Mouse (Mus musculus) spleen, adult 12 weeks (tissue): ENCODE data around the gene Rdh7.
"Not testable (repeated sequence)": the region's sequence is repeated elsewhere in the genome, so short reads cannot be mapped to it uniquely, and the experiment has no call there.

Experiments
- DNase-seq: peaks from one replicate; pipeline ENCODE4 v3.0.0; 2022; ENCODE audit warnings: low spot score

The Rdh7 gene

DNA sequence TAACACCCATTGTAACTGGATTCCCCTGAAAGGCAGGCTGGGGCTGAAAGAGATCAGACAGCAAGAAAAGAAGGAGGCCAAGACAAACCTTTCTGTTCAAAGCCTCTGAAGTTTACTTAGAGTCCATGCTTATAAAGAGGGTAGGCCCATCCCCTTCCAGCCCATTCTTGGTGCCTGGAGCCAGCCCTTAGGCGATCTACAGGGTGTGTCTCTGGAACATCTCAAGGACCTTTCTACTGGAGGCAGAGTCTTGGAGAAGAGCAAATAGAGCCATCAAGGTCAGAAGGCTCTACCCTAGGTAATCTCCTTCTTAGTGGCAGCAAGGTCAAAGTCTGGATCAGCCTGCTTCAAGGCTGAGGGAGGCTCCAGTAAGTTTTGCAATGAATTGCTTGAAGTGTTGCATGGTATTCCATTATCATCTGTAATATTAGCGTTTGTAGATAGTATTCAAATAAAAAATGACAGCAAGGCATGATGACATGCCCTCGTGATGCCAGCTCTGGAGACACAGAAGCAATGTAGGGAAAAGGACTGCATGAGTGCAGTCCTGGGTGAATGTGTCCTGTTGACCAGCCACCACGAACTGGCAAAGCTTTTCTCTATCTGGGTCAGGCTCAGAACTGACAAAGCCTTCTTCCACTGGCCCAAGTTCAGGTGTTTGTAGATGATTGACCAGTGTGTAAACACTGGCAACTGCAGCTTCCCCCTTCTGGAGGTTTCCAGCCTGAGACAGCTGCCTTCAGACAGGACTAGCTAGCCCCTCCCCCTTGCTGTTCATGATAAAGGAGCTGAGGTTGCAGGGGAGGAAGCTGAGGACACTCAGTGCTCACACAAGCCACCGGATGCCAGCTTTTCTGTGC lies 4.8 kb upstream of the Rdh7 start:
- DNase-seq: not testable (repeated sequence)

DNA sequence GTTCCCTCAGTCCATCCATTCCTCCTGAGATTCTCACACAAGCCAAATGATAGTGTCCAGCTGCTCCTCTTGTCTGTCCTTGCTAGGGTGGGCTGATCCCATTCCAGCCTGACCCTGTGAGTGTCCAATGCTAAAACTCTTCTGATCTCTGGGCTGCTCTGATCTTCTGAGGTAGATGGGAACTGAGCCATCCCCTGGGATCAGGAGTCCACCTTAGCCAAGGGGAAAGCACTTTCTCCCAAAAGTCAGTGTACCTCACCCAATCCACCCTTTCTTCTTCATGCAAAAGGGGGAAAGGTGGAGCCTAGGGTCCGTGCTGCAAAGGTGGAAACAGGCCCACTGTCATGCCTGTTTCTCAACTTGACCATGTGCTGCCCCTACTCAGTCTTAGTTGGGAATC lies 2.9 kb upstream of the Rdh7 start:
- no peak for DNase-seq

DNA sequence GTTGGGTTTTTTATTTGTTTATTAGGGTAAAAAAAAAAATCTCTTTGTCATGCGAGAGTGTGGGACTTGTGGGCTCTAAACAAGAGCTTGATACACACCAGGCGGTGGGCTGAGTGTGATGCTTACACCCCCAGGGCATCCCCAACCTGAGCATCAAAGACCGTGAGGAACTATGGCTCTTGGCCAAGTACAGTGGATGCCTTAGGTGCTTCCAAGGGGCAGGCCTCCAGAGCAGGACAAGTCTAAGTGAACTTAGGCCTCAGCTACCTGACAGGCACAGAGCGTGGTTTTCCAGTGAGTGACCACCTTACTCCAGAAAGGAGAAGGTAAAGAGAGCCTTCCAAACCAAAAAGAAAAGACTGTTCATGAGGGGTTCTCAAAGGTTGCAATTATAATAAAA lies 1.6 kb downstream of the Rdh7 start:
- no peak for DNase-seq

DNA sequence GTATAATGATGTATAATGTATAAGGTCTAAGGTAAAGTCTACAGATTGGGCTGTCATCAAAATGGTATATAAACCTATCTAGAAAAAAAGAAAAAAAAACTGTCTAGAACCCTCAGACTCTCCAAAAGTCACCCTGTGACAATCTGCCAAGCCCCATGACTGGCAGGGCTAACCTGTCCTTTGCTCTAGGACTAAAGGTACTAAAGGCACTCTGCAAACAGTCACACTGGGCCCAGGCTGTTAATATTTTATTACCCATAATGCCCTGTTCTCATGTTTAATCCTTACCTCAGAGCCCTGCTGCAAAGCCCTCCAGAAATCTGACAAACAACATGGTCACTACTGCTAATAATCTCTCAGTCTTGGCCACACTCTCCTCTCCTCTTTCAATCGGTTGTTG lies 2.1 kb downstream of the Rdh7 start:
- DNase-seq: no peak

DNA sequence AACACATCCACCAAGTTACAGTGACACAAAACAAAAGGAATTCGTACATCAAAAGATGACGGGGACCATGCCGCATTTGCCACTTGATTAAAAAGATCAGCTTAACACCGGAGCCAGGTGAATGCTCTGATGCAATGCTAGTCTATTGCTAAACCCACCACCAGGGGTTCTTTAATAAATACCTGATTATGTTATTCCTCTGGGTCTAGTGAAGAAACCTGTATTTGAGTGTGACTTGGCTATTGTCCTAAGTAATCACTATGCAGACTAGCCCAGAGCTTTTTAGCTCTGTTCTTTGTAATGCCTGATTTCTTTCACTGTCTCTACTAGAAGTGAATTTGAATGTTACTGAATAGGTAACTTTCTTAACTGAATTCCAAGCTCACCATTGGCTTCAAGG lies 7.6 kb downstream of the Rdh7 start:
- DNase-seq: no peak

DNA sequence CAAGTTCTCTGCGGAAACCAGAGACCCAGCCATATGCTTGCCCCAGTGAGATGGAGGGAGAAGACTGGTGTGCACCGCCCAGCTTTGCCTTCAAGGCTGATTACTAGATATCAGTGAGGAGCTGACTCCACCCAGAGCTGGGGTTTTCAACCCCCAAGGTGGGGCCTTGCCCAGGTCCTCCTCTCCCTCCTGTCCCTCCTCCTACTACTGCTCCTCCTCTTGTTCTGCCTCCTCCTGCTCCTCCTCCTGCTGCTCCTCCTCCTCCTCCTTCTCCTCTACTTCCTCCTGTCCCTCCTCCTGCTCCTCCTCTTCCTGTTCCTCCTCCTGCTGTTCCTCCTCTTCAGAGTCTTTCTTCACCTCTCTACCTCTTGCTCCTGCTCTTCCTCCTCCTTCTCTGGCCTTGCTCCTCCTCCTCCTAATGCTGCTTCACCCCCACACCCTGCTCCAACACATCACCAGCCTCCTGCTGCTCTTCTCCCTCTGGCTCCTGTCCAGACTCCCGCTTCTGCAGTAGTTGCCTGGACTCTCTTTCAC lies 9.4 kb downstream of the Rdh7 start:
- DNase-seq: no peak

DNA sequence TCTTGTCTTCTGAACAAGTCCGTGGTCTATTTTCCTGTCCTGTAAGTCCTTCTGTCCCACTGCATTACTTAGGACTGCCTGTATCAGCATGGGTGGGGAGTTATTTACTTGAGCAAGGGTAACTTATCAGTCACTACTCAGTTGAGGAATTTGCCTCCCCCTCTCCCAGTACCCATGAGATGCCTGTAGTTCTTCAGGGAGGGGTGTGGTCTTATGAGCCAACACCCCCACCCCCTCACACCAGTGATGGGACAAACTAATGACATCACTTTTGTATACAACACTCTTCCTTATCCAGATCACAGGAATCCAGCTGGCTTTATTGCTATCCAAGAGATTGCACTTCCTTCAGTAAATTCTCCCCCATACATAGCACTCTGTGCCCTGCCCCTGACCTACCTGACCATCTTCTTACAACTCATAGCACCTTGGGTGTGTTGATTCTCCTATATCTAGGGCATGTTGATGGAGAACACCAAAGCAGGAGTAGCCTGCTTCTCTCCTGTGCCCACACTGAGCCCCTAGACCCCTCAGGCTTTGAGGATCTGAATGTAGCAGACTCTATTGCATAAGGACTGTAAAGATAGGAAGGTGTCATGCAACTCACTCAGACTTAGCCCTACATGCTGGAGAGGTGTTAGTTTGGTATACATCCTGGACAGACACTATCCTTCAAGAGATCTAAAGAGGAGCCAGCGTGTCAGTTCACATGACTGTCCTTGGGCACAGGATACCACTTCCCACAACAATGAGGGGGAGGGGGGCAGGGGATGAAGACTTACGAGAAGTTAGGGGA lies 10.2 kb downstream of the Rdh7 start:
- DNase-seq: no peak

DNA sequence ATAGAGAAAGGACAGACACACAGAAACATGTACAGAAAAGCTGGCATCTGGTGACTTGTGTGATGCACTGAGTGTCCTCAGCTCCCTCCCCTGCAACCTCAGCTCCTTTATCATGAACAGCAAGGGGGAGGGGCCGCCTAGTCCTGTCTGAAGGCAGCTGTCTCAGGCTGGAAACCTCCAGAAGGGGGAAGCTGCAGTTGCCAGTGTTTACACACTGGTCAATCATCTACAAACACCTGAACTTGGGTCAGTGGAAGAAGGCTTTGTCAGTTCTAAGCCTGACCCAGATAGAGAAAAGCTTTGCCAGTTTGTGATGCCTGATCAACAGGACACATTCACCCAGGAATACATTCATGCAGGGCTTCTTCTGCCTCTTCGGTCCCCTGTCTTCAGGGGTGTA lies 10.9 kb downstream of the Rdh7 start:
- no peak for DNase-seq

DNA sequence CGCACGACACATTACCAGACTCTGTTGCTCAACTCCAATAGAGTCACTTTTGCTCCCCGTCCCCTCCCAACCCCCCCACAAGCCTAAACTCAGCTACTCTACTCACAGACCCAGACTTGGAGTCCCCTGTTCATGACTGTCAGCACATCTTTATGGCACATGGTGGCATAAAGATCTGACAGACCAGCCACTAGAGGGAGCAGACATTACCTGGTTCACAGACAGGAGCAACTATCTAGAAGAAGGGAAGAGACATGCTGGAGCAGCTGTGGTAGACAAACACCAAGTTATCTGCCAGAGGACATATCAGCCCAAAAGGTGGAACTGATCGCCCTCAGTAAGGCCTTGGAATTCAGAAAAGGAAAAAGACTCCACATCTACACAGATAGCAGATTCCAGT lies 16.1 kb downstream of the Rdh7 start:
- DNase-seq: no peak

DNA sequence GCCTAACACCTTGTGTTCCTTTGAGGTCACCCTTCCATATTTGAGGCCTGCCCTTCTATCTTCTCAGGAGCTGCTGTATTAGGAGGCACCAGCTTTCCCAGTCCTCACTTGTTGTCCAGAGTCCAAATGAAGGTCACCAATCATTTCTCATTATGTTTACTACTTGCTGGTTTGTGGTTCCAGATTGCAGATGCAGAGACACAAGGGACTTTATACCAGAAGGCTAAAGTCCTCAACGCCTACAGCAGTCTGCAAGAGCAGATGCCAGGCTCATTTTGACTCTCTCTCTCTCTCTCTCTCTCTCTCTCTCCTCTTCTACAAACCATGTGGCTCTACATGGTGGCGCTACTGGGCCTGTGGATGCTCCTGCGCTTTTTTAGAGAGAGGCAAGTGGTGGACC lies 22.4 kb downstream of the Rdh7 start, which contains the start of gene Rdh16f2:
Gene Rdh16f2, plus strand, starts transcription at position 243 of the 400 bp plus-strand sequence.
- no peak for DNase-seq

DNA sequence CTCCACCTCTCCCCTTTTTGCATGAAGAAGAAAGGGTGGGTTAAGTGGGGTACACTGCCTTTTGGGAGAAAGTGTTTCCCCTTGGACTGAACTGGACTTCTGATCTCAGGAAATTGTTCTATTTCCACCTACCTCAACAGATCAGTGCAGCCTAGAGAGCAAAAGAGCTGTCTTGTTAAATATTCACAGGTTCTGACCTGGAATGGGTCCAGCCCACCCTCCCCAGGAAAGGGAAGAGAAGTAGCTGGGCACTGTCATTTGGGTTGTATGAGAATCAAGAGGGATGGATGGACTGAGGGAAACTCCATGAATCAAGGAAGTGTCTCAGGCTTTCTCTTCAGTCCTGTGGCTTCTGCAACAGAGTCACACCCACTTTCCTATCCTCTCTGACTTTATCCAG lies 23.7 kb downstream of the Rdh7 start:
- no peak for DNase-seq

DNA sequence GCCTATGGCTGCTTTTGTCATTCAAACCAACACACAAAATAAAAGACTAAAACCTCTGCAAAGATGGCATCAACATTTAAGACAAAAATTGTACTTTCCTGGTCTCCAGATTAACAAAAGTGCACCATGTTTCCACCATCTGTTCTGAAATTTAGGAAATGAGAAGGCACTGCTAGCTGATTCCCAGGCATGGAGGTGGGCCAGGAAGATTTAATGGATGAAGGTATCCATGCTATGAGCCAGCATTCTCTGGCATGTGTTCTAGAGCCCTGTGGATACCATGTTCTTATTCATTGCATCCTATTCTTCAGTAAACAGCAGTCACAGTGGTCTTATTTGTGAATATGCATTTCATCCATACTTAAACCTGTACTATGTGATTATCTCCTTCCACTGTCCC lies 32.2 kb downstream of the Rdh7 start:
- no peak for DNase-seq

DNA sequence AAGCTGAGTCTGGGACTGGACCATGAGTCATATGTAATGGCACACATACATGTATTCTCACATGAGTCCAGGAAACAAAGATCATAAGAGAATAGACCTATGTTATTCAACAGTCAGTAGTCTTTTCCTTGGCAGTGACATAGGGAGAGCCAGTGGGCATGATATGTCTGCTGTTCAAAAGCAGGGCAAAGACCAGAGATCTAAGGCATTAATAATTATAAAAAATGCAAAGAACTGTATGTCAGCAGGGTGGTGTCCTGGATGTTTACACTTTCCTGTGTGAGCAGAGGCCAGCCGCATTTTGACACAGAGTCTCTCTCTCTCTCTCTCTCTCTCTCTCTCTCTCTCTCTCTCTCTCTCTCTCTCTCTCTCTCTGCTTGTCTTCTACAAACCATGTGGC lies 39.0 kb downstream of the Rdh7 start, which contains the start of gene Rdh19:
Gene Rdh19, plus strand, starts transcription at position 301 of the 400 bp plus-strand sequence.
- DNase-seq: no peak

DNA sequence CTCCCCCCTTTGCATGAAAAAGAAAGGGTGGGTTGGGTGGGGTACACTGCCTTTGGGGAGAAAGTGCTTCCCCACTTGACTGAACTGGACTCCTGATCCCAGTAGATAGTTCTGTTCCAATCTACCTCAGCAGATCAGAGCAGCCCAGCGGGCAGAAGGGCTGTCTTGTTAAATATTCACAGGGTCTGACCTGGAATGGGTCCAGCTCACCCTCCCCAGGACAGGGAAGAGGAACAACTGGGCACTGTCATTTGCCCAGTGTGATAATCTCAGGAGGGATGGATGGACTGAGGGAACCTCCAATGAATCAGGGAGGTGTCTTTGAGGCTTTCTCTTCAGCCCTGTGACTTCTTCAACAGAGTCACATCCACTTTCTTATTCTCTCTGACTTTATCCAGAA lies 40.5 kb downstream of the Rdh7 start:
- DNase-seq: no peak

DNA sequence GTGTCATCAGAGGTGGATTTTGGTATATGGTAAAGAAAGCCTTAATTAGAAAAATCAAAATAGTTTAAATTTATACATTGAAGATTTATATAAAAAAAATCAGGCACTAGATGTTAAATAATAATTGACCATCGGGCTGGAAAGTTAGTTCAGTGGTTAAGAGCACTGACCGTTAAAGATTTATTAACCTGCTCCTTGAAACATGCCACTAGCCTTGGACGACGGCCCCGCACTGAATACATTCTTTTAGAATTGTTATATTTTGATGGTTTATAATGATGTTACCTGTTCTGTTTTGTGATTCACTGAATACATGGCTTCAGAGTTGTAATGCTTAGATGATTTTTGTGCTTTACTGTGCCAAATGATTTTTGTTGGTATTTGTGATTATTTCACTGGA lies 42.7 kb downstream of the Rdh7 start:
- not testable (repeated sequence) for DNase-seq

DNA sequence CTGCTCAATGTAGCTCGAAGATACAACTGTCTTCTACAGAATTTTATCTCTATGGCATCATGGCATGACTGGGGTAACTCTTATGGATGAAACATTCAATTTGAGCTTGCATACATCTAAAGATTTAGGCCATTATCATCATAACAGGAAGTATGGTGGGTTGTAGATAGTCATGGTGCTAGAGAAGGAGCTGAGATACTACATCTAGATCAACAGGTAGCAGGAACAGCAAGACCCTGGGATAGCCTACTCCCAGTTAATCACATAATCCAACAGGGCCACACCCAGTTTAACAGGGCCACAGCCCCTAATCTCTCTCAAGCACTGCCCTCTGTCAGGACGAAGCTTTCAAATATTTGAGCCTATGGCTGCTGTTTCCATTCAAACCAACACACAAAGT lies 47.8 kb downstream of the Rdh7 start:
- DNase-seq: no peak

DNA sequence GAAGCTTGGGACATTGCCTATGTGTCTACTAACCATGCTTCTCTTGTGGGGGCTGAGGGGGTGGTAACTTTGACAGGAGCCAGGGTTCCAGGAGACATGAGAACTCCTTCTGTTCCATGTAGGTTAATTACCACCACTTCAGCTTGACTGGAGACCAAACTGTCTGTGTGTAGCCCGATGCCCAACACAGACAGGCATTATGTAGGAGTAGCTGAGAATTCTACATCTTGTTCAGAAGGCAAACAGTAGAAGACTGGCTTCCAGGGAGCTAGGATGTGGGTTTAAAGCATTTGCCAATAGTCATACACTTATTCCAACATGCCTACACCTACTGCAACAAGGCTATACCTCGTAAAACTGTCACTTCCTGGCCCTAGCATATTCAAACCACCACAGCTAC lies 50.1 kb downstream of the Rdh7 start:
- DNase-seq: no peak

DNA sequence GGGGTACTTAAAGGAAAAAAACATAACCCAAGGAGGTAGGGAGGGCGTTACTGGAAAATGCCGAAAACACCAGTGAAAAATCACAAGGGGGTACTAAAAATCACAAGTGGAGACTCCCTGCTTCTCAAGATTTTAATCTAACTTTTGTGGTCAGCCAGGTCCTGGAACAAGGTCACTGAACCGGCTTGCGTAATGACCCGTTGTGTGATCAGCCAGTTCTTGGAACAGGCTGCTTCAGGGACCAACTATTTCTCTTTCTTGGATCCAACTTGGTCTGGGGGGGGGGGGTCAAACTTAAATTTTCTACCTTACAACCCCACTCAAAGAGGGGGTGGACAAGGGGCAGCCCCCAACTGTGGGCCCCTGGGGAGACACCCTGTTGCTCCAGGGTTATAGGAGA lies 50.8 kb downstream of the Rdh7 start:
- not testable (repeated sequence) for DNase-seq

DNA sequence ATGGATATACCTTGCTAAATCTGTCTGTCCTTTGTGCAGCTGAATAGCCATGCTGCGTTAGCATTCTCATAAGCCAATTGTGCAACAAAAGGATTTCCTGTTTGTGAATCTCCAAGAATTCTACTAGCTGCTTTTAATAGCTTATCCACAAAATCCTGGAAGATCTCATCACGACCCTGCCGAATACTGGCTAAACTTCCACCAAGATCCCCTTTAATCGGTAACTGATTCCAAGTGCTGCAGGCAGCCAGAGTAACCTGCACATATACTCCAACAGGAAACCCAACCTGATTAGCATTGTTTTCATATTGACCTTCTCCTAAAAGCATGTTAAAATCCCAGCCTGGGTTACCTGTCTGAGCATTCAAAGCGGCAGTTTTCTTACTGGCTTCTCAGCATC lies 53.3 kb downstream of the Rdh7 start:
- no peak for DNase-seq

DNA sequence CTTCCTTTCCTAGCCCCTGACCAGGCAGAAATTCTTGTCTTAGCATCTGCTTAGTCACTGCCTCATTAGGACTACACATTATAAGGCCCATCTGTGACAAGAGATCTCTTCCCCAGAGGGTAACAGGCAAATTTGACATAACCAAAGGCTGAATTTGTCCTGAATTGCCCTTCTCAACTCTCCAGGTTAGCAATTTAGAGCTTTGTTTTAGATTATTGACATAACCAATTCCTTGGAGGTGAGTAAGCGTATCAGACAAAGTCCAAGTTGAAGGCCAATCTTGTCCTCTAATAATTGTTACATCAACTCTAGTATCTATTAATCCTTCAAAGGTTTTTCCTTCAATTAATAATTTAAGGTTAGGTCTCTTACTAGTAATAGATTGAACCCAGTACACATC lies 54.4 kb downstream of the Rdh7 start:
- DNase-seq: not testable (repeated sequence)
